Mouse (Mus musculus): ENCODE measurements at regions not wholly inside any gene's neighbourhood (a gene's known extent, or its start where the extent isn't known, plus 50 kb on each side); places are given as distances from the start of the nearest gene placed in this dataset.
A peak's percentile ranks its signal among the peaks of the same experiment; 100 is the strongest.

GRCm38 (mm10) chr2:74463407-74463806 is 115.8 kb downstream of the Lnpk start:
- DNase-seq (ENCODE audit: low read depth, low spot score), result peak; percentile 49

- DNase-seq (ENCODE audit: low read depth, low spot score), result no peak
Measured at GRCm38 (mm10) chr2:74461211-74461844, 117.9 kb downstream of the Lnpk start.

GRCm38 (mm10) chr2:74454431-74454830 is 124.8 kb downstream of the Lnpk start:
- DNase-seq (ENCODE audit: low read depth, low spot score), result no peak

GRCm38 (mm10) chr2:74452679-74453078 is 126.6 kb downstream of the Lnpk start:
- DNase-seq (ENCODE audit: low read depth, low spot score), result no peak

GRCm38 (mm10) chr2:74451578-74451977 is 127.7 kb downstream of the Lnpk start:
- DNase-seq (ENCODE audit: low read depth, low spot score), result no peak

DNA sequence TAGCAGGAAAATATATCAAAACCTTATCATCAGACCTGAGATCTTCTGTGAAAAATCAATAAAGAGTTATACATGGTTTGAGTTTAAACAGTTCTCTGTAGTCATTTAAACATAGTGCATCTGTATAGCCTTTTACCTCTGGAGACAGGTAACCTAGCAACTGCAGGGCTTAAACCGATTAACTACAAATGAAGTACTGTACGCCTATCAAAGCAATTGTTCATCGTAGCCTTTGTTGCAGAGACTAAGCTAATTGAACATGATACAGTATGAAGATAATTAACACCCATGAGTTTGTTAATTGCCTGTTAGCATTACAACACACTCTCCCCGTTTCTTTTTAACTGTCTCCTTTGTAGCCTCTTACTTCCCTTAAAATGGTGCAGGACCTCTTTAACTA is 128.2 kb downstream of the Lnpk start:
- no peak for DNase-seq (ENCODE audit: low read depth, low spot score)

DNA sequence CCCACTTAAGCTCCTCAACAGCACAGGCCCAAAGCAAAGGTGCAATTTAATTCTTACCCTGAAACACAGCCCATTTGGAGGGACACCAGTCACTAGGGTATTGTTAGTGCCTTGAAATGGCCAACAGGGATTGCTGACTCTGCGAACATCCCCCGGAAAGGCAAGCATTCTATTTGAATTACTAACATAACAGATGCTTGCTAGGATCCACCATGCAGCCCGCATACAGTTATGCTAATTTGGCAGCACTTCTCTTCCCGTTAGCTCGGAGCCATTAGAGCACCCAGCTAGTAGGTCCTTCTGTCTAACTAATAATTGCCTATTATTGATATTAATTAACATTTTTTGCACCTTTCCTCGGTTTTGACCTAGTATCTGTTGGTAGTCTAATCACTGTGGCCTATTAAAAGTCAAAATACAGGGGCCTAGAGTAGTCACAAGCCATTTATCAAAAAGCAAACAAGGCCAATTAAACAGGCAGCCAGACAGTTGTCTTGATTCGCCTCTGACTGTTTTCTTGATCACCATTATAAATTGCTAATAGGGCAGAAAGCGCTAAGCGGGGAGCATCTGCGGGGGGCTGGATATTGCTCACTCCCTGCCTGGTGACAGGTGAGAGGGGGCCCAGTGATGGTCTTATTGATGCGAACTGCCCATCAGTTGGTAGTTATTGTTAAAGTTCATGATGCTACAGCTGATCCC is 129.0 kb downstream of the Lnpk start:
- DNase-seq (ENCODE audit: low read depth, low spot score), result no peak

DNA sequence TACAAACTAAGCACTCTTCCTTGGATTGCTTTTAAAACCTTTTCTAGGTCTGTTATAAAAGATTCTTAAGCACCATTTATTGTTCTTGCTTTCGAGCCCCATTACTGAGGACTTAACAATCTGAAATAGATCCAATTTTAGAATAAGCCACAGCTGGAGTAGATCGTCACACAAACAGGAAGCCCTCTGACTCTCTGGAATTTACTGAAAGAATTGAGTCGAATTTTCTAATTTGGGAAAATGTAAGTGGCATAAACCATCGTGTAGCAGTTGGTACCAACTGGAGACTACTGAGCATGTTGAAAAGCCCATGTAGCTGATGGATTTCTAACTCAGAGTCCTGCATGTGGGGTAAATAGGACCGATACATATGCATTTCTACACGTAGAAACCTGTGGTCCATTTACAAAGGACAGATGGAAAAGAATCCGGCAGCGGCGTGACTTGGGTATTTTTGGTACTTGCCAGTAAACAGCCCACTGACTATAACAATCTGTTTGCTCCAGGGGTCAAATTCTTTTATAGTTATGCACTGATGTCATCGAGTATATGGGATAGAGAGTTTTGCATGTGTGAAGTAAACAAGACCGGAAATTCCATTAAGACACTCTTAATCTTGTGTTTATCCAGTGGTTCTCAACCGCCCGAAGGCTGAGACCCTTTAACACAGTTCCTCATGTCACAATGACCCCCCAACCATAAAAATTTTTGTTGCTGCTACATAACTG is 143.9 kb downstream of the Lnpk start:
- DNase-seq (ENCODE audit: low read depth, low spot score), result no peak

- no peak for DNase-seq (ENCODE audit: low read depth, low spot score)
Measured at GRCm38 (mm10) chr2:74426746-74427145, 152.5 kb downstream of the Lnpk start.

GRCm38 (mm10) chr2:74424726-74425125 is 154.5 kb downstream of the Lnpk start:
- peak; percentile 91 for DNase-seq (ENCODE audit: low read depth, low spot score)

DNA sequence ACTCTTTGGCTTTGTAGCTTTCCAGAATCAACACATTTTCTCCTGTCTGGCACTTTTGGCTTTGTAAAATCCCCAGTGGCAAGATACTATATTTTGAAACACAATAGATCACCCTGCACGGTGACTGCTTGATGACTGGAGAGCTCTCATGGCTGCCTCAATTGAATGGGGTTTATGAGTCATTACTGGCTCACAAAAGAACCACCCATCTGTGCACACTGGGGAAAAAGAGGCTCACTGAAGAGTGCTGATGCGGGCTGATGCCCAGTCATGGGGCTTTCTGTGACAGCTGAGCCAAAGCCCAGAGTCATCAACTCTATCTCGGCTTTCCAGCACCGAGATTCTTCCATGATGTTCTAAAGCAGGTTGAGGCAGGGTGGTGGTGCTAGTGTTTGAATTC is 163.1 kb downstream of the Lnpk start:
- no peak for DNase-seq (ENCODE audit: low read depth, low spot score)

DNA sequence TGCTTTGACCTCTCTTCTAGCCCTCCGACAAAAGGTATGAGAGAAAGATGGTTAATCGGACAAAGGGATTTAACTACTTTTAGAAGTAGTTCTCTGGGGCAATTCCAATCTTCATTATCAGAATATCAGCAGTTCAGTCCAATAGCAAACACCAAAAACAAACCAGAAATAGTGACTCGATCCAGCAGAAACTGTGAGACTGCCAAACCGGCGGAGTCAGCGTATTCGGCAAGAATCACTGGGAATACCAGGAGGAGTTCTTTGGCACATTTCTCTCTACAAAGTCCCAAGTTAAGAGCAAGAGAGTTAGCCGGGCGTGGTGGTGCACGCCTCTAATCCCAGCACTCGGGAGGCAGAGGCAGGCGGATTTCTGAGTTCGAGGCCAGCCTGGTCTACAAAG is 164.5 kb downstream of the Lnpk start:
- no peak for DNase-seq (ENCODE audit: low read depth, low spot score)

- peak; percentile 63 for DNase-seq (ENCODE audit: low read depth, low spot score)
Measured at GRCm38 (mm10) chr2:74409856-74410404, 169.3 kb downstream of the Lnpk start.

- DNase-seq (ENCODE audit: low read depth, low spot score), result no peak
Measured at GRCm38 (mm10) chr2:74404493-74404892, 174.7 kb downstream of the Lnpk start.

GRCm38 (mm10) chr2:74391064-74391463 is 188.2 kb downstream of the Lnpk start:
- no peak for DNase-seq (ENCODE audit: low read depth, low spot score)

- DNase-seq (ENCODE audit: low read depth, low spot score), result peak; percentile 79
Measured at GRCm38 (mm10) chr2:74388078-74388477, 191.2 kb downstream of the Lnpk start.

DNA sequence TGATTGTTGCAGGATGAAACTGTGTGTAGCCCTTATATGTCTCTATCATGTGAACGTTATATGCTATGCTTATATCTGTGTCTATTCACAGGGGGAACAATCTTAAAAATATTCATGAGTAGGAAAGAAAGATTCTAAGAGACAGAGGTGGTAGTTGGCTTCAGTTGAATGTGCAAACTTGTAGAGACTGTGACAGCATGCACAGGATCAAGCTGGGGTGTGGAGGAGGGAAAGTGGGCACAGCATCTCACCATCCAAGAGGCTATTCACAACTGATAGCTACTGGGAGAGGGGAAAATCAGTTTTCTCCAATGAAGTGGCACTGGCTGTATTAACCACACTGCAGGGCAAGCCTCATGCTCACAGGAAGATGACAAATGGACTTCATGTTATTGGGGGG is 194.3 kb downstream of the Lnpk start:
- peak; percentile 57 for DNase-seq (ENCODE audit: low read depth, low spot score)

DNA sequence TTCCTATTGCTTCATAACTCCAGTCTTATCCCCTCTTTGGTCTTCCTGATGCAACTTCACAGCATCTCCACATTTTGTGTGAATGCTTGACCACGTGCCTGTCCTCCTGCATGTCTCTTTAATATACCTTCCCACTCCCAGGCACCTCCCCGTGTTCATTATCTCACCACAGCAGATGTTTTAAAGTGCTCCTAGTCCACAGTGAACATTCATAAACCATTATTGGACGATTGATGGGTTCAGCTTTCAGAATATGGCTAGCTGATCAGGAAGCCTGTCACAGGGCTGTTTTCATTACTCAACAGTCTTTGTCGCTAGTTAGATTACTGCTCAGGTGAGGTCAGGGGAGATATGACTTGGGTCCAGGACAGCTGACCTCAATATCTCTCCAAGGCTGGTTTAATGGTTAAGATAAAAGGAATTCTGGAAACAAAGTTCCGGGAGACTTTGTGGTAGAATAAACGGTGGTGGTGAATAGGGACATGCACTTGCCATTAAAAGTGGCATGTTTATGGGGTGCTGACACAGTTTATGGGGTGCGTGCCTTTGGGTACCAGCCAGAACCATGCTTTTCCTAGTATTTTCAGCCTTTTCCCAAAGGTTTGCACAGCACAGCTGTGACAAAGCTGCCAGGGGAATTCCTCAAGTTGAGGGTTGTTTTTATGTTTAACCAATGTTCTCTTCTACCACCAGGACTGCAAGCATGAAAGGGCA is 198.5 kb downstream of the Lnpk start:
- DNase-seq (ENCODE audit: low read depth, low spot score), result no peak

DNA sequence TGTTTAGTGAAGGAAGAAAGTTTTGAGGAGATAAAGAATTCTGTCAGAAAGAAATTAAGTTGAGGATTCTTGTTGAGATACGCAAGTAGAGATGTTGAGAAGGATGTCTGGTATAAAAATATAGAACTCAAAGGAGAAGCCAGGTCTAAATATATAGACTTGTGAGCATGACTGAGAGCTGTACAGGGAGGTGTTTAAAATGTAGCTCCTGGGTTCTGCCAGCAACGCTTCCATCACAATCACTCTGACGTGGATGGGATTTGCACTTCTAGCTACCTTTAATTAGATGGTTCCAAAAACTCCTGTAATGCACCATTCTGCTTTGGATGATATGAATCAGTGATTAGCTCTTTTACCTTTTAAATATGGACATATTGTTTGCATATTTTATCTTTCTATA is 200.5 kb downstream of the Lnpk start:
- peak; percentile 49 for DNase-seq (ENCODE audit: low read depth, low spot score)

GRCm38 (mm10) chr2:74373938-74374337 is 205.3 kb downstream of the Lnpk start:
- no peak for DNase-seq (ENCODE audit: low read depth, low spot score)

DNA sequence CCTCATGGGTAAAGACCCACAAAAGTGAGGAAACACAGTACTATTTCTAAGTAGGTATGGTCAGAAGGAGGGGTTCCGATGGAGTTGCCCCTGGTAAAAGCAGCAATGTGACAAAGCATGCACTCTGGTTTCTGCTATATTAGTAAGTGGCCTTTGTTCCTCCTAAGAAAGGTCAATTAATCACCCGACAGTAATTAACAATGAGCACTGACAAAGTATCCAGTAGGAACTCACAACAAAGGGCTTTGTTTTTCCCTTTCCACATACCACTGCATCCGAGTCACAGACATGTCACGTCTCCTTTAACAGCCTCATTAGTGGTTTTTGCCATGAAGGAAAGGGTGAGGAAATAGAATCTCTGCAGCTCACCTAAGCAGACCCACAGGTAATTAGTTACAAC is 206.2 kb downstream of the Lnpk start:
- DNase-seq (ENCODE audit: low read depth, low spot score), result no peak

- DNase-seq (ENCODE audit: low read depth, low spot score), result no peak
Measured at GRCm38 (mm10) chr2:74363255-74363654, 216.0 kb downstream of the Lnpk start.
